Mouse (Mus musculus) liver, embryonic 14.5 days (tissue): ENCODE measurements at regions not wholly inside any gene's neighbourhood (a gene's known extent, or its start where the extent isn't known, plus 50 kb on each side); places are given as distances from the start of the nearest gene placed in this dataset.

ENCODE experiments used
- ATAC-seq: fragments of 200-750 bp; cut with Nextera tagmentation; 2 replicates; pipeline ENCODE4 v1.8.0; 2017; ENCODE audit warnings: moderate number of reproducible peaks, mild to moderate bottlenecking, moderate library complexity; ENCODE audit not compliant: insufficient read depth
- DNase-seq, 3 experiments: peaks; one replicate each; pipeline ENCODE4 v3.0.0-alpha.2; 2012 to 2013; ENCODE audit warnings: low read depth in 3 of 3, low spot score in 3 of 3
- H3K27ac ChIP-seq: fragments of 300-500 bp; sonication (generic); 2 replicates; pipeline ENCODE4 v1.5.1; 2014; ENCODE audit warnings: moderate library complexity, mild to moderate bottlenecking, control low read depth, inconsistent platforms
- H3K27me3 ChIP-seq: fragments of 300-500 bp; sonication (generic); 2 replicates; pipeline ENCODE4 v1.6.1; 2014; ENCODE audit warnings: mild to moderate bottlenecking, low read length, moderate library complexity; ENCODE audit not compliant: control insufficient read depth, insufficient read depth
- H3K36me3 ChIP-seq: fragments of 300-500 bp; sonication (generic); replicated peaks from 2 replicates; pipeline ENCODE4 v1.6.1; 2014; ENCODE audit warnings: low read depth; ENCODE audit not compliant: control insufficient read depth, insufficient read depth
- H3K4me1 ChIP-seq, 2 experiments: fragments of 200-500 bp in 1 of 2; fragments of 300-500 bp in 1 of 2; sonication (generic) in 1 of 2; replicated peaks; 2 replicates each; pipeline ENCODE4 v1.6.1; 2012 to 2014; ENCODE audit warnings: antibody characterized with exemption in 1 of 2, inconsistent platforms in 1 of 2, low read length in 1 of 2; ENCODE audit not compliant: control insufficient read depth in 2 of 2, insufficient read depth in 2 of 2
- H3K4me2 ChIP-seq: fragments of 300-500 bp; sonication (generic); 2 replicates; pipeline ENCODE4 v1.6.1; 2014; ENCODE audit warnings: low read depth, mild to moderate bottlenecking, control low read depth, moderate library complexity
- H3K4me3 ChIP-seq, 2 experiments: fragments of 200-500 bp in 1 of 2; fragments of 300-500 bp in 1 of 2; sonication (generic) in 1 of 2; 2 replicates each; pipeline ENCODE4 v1.5.1; 2012 to 2014; ENCODE audit warnings: low read depth in 2 of 2, low read length in 2 of 2, mild to moderate bottlenecking in 2 of 2, control low read depth in 1 of 2, inconsistent platforms in 1 of 2, moderate library complexity in 1 of 2; ENCODE audit not compliant: insufficient read depth in 1 of 2
- H3K9ac ChIP-seq: fragments of 300-500 bp; sonication (generic); replicated peaks from 2 replicates; pipeline ENCODE4 v1.6.1; 2014; ENCODE audit warnings: mild to moderate bottlenecking, control low read depth, moderate library complexity
- H3K9me3 ChIP-seq: fragments of 300-500 bp; sonication (generic); 2 replicates; pipeline ENCODE4 v1.6.1; 2016; ENCODE audit warnings: low read length, mixed read lengths; ENCODE audit not compliant: control insufficient read depth
- CTCF ChIP-seq: IDR thresholded peaks from 2 replicates; pipeline ENCODE4 v1.5.1; 2016; ENCODE audit warnings: antibody characterized with exemption, low read depth, control low read depth
- EP300 ChIP-seq: IDR thresholded peaks from 2 replicates; pipeline ENCODE4 v1.6.1; 2016; ENCODE audit warnings: antibody characterized with exemption, low read depth
- WGBS: fragments of 180-500 bp; shearing (Covaris S2); extraction: QIAGEN DNeasy Blood & Tissue Kit; methylation state at CpG from one replicate; pipeline ENCODE4 v1.1.7; 2014; ENCODE audit not compliant: insufficient replicate concordance; 5-methylcytosine and 5-hydroxymethylcytosine counted together

DNA sequence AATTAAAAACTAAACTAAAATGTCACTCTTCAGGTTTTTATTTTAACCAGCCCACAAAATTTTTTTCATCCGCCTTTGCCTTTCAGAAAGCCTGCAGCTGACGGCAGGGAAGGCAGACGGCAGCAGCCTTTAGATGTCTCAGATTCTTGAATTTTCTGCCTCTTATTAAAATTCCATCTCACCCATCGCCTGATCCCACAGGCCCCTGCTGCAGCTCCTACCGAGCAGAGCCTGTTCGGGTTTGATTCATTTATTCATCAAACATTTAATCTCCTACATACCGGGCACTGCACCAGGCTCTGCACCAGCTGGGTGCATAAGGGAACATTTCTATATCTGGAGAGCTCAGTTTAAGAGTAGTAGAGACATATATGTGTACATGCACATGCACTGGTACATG lies 72.8 kb upstream of the Ldb2 start:
- TF ChIP-seq EP300 (no peak), CTCF (no peak)
- Histone ChIP-seq H3K9ac (no peak overlapping the region), H3K27me3 (no peaks in the 10 kb centered on the region), H3K4me1 (no peaks in the 10 kb centered on the region), H3K4me2 (no peak overlapping the region), H3K27ac (no peak overlapping the region), H3K4me3 (no peak overlapping the region), H3K36me3 (no peaks in the 10 kb centered on the region), H3K9me3 (no peaks in the 10 kb centered on the region)
- ATAC-seq, result no peak
- WGBS, result 68% methylated on average over 7 of the region's 7 CpGs
- no peak for DNase-seq

- 33% methylated on average over 3 of the region's 3 CpGs for WGBS
- H3K4me2 ChIP-seq, result no peak overlapping the region
- no peaks in the 10 kb centered on the region for H3K27me3 ChIP-seq
- H3K36me3 ChIP-seq, result no peaks in the 10 kb centered on the region
- H3K4me1 ChIP-seq, result no peaks in the 10 kb centered on the region
- DNase-seq (no peak), ATAC-seq (no peak)
- no peak for TF ChIP-seq EP300
- TF ChIP-seq CTCF, result no peak
- H3K9me3 ChIP-seq, result no peaks in the 10 kb centered on the region
- H3K9ac ChIP-seq, result no peak overlapping the region
- no peak overlapping the region for H3K27ac ChIP-seq
- no peak overlapping the region for H3K4me3 ChIP-seq
Observed at GRCm38 (mm10) chr5:44863887-44864286, 64.4 kb upstream of the Ldb2 start.

GRCm38 (mm10) chr5:44863349-44863748 lies 63.9 kb upstream of the Ldb2 start:
- no peak overlapping the region for H3K27ac ChIP-seq
- H3K4me2 ChIP-seq, result no peak overlapping the region
- no peak overlapping the region for H3K4me3 ChIP-seq
- no peak for ATAC-seq
- H3K36me3 ChIP-seq, result no peaks in the 10 kb centered on the region
- TF ChIP-seq EP300, result no peak
- TF ChIP-seq CTCF, result no peak
- no peaks in the 10 kb centered on the region for H3K4me1 ChIP-seq
- H3K9ac ChIP-seq, result no peak overlapping the region
- H3K27me3 ChIP-seq, result no peaks in the 10 kb centered on the region
- 42% methylated on average over 3 of the region's 3 CpGs for WGBS
- H3K9me3 ChIP-seq, result no peaks in the 10 kb centered on the region
- DNase-seq, result no peak

- no peak for ATAC-seq
- no peaks in the 10 kb centered on the region for H3K27me3 ChIP-seq
- H3K9ac ChIP-seq, result no peak overlapping the region
- no peak overlapping the region for H3K27ac ChIP-seq
- TF ChIP-seq EP300 (no peak), CTCF (no peak)
- 59% methylated on average over 4 of the region's 4 CpGs for WGBS
- H3K36me3 ChIP-seq, result no peaks in the 10 kb centered on the region
- DNase-seq, result no peak
- H3K4me1 ChIP-seq, result no peaks in the 10 kb centered on the region
- no peak overlapping the region for H3K4me3 ChIP-seq
- no peaks in the 10 kb centered on the region for H3K9me3 ChIP-seq
- no peak overlapping the region for H3K4me2 ChIP-seq
Observed at GRCm38 (mm10) chr5:44854189-44854588, 54.7 kb upstream of the Ldb2 start.
